Mouse (Mus musculus): Measurements from ENCODE around the gene F12.

DNA sequence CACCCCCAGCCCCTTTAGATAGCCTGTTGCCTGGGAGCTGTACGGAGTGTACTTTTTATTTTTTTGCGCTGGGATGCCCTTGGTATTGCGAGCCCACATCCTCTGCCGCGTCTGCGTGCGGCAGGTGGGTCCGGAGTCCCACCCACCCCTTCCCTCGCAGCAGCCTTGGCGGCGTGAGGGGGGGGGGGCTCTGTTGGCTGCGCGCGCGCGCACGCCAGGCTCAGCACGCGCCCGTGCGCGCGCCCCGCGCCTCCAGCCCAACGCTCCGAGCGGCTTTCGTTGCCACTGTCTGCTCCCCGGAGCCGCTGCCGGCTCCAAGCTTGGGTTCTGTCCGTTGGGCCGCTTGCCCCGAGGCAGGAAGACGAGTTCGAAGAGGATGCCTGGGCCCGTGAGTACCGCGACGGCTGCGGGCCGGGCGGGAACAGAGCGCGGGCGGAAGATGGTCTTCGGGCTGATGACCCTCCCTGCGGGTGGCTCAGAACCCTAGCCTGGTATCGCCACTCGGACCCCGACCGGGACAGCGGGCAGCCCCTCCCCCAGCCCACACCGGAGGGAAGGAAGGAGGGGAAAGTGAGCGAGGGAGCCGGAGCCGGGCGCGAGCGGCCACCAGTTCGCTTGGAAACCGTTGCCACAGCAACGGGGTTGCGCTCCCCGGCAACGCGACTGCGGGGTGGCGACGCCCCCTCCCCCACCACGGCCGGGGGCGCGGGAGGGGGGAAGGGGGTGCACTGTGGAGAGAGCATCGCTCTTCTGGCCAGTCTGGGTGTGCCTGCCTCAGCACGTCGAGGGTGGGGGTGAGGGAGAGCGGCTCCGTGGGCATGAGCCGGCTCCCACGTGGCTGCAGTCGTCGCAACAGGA, 37.7 kb upstream of the F12 start, which contains the start of gene Prr7:
- TF ChIP-seq POLR2A (IDR thresholded peaks at IDR 0.05; ENCODE audit: low read depth, low read length), result no peak
- TF ChIP-seq CTCF (IDR thresholded peaks at IDR 0.05; ENCODE audit: extremely low read depth, insufficient read length, insufficient replicate concordance, low read depth, low read length), result no peak
